Mouse (Mus musculus): Measurements from ENCODE around the gene Npc2. TPM values are rescaled to one million over a fixed set of nuclear protein-coding genes. Genes with fewer than 3 reads are reported as not detected.

Gene Npc2
- polyA plus RNA-seq, 1 experiment, result 677 TPM

GRCm38 (mm10) chr12:84709842-84710439 lies 63.0 kb downstream of the Npc2 start:
- Histone ChIP-seq H3K4me3 (ENCODE audit: insufficient read depth, low read length) (no peak overlapping the region), H3K27ac (ENCODE audit: insufficient read depth, low read depth, low read length) (no peak overlapping the region), H3K4me1 (ENCODE audit: control insufficient read depth, insufficient read depth, low read length) (peaks cover 19% of the 10 kb centered on the region)
- TF ChIP-seq CTCF (IDR thresholded peaks at IDR 0.05; ENCODE audit: low read depth, low read length), result no peak
- no peak for TF ChIP-seq POLR2A (IDR thresholded peaks at IDR 0.05; ENCODE audit: borderline replicate concordance, low read depth, low read length)

DNA sequence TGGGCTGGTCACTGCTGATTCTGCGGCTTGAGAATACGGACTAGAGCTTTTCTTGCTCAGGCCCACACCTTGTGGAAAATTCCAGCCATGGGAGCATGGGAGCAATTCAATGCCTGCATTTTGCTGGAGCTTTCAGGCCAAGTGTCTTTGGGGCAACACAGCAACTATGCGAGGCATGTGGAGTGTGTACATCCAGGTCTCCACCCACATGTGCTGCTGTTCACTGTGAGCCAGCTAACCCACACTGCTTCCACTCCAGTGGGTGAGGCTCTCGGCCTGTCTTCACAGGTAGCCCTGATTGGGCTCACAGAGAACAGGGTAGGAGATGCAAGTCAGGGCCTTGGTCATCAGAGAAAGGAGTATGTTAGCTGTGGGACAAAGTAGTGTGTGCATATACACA lies 65.1 kb downstream of the Npc2 start:
- Histone ChIP-seq H3K27ac (ENCODE audit: insufficient read depth, low read depth, low read length) (no peak overlapping the region), H3K4me3 (ENCODE audit: insufficient read depth, low read length) (no peak overlapping the region), H3K4me1 (ENCODE audit: control insufficient read depth, insufficient read depth, low read length) (peaks cover 19% of the 10 kb centered on the region)
- TF ChIP-seq CTCF (IDR thresholded peaks at IDR 0.05; ENCODE audit: low read depth, low read length), result no peak
- no peak for TF ChIP-seq POLR2A (IDR thresholded peaks at IDR 0.05; ENCODE audit: borderline replicate concordance, low read depth, low read length)

DNA sequence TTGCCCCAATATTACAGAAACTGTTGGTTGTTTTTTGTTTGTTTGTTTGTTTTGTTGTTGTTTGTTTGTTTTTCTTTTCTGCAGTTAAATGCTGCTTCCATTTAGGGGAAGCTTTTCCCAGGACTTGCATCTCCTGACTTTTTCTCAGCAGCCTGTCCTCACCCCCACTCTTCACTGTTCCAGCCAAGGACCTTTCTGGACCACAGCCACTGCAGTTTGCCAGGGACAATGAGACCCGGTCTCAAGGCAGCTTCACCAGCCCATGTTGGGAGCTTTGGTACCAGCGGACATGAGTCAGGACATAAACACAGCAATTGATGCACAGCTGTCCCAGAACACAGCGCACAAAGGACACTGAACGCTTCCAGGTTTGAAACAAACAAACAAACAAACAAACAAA lies 66.1 kb downstream of the Npc2 start:
- H3K27ac ChIP-seq (ENCODE audit: insufficient read depth, low read depth, low read length), result 0 out of 2 replicates have a peak overlapping the region, but pooled peaks have one; percentile 1
- peaks cover 17% of the 10 kb centered on the region for H3K4me1 ChIP-seq (ENCODE audit: control insufficient read depth, insufficient read depth, low read length)
- no peak overlapping the region for H3K4me3 ChIP-seq (ENCODE audit: insufficient read depth, low read length)
- TF ChIP-seq CTCF (IDR thresholded peaks at IDR 0.05; ENCODE audit: low read depth, low read length), result no peak
- TF ChIP-seq POLR2A (IDR thresholded peaks at IDR 0.05; ENCODE audit: borderline replicate concordance, low read depth, low read length), result no peak

Other genes with a start within 250 kb of the Npc2 start
- not detected in 2 replicates for gene Vsx2, start 203.4 kb downstream of the Npc2 start, polyA plus RNA-seq (2012; ENCODE audit: insufficient read depth, insufficient read length, missing spikeins)
- gene Abcd4, start 155.7 kb downstream of the Npc2 start, polyA plus RNA-seq (2012; ENCODE audit: insufficient read depth, insufficient read length, missing spikeins), result 12.6 and 18.6 TPM in 2 replicates
- gene Vrtn, start 132.1 kb downstream of the Npc2 start, polyA plus RNA-seq (2012; ENCODE audit: insufficient read depth, insufficient read length, missing spikeins), result not detected in 2 replicates
- not detected in 2 replicates for gene Syndig1l, start 74.3 kb downstream of the Npc2 start, polyA plus RNA-seq (2012; ENCODE audit: insufficient read depth, insufficient read length, missing spikeins)
- 44.8 and 47.1 TPM in 2 replicates for gene Isca2, start 99 bp upstream of the Npc2 start, polyA plus RNA-seq (2012; ENCODE audit: insufficient read depth, insufficient read length, missing spikeins)
- 1.1 TPM in 2 replicates for gene Ltbp2, start 103.4 kb upstream of the Npc2 start, polyA plus RNA-seq (2012; ENCODE audit: insufficient read depth, insufficient read length, missing spikeins)
- gene Fcf1, start 197.7 kb upstream of the Npc2 start, polyA plus RNA-seq (2012; ENCODE audit: insufficient read depth, insufficient read length, missing spikeins), result 82.2 and 89.0 TPM in 2 replicates
- gene Arel1, start 197.7 kb upstream of the Npc2 start, polyA plus RNA-seq (2012; ENCODE audit: insufficient read depth, insufficient read length, missing spikeins), result 20.4 and 25.3 TPM in 2 replicates
- 35.5 and 39.0 TPM in 2 replicates for gene Ylpm1, start 223.2 kb upstream of the Npc2 start, polyA plus RNA-seq (2012; ENCODE audit: insufficient read depth, insufficient read length, missing spikeins)

All from bone marrow macrophage, adult 2 months (primary cell).